Mouse (Mus musculus): ENCODE results near the gene Tex13a. TPM values are rescaled to one million over a fixed set of nuclear protein-coding genes. Genes with fewer than 3 reads are reported as not detected.

The Tex13a gene
- not detected in 2 replicates for polyA plus RNA-seq (2011; ENCODE audit: insufficient read length, low read depth, missing spikeins)

DNA sequence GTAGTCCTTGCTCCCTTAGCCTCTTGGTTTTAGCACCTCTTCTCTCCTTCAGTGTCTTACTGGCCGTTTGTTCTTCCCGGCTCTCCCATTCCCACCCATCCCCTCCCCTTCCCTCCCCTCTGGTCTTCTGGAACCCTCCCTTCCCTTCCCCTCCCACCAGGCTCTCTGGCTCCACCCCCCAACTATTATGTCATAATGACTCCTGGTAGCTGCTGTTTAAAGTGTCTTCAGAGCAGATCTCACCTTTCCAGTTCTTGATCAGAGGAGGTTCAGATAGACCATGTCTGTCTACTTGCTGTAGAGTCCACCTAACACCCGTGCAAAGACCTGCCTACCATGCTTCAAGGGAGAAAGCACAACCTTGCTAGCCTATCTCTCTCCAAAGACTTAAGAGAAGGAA lies at the start of gene Tex13a:
Gene Tex13a, minus strand, starts transcription at position 101 of the 400 bp plus-strand sequence.
- TF ChIP-seq CTCF (IDR thresholded peaks at IDR 0.05; ENCODE audit: borderline replicate concordance, insufficient read depth, low read length), result no peak
- no peak for TF ChIP-seq POLR2A (IDR thresholded peaks at IDR 0.05; ENCODE audit: low read depth, low read length)
- Histone ChIP-seq H3K27ac (ENCODE audit: insufficient read depth, low read length) (no peak within 1 kb of the TSS), H3K4me1 (ENCODE audit: control insufficient read depth, insufficient read depth, low read length) (no peaks in the 10 kb centered on the region), H3K4me3 (ENCODE audit: insufficient read depth, low read length) (no peak within 1 kb of the TSS)

DNA sequence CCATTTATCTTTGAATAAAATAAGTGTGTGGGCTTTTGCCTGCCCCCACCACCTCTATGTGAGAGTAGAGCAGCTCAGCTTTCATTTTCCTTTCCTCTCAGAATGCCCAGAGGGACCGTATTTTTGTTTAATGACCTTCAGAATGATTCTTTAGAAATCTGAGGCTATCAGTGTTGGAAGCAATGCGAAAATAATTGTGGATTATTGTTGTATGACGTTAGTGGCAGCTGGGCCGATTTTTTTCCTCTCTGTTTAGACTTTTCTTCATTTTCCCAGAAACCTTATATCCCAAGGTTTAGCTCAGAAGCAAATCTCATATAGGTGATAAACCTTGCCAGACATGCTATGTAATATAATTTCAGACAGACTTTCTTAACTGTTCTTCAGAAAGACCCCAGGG lies 25.2 kb upstream of the Tex13a start:
- no peak overlapping the region for H3K4me3 ChIP-seq (ENCODE audit: insufficient read depth, low read length)
- H3K27ac ChIP-seq (ENCODE audit: insufficient read depth, low read length), result no peak overlapping the region
- no peak for TF ChIP-seq POLR2A (IDR thresholded peaks at IDR 0.05; ENCODE audit: low read depth, low read length)
- no peak for TF ChIP-seq CTCF (IDR thresholded peaks at IDR 0.05; ENCODE audit: borderline replicate concordance, insufficient read depth, low read length)
- H3K4me1 ChIP-seq (ENCODE audit: control insufficient read depth, insufficient read depth, low read length), result no peaks in the 10 kb centered on the region

DNA sequence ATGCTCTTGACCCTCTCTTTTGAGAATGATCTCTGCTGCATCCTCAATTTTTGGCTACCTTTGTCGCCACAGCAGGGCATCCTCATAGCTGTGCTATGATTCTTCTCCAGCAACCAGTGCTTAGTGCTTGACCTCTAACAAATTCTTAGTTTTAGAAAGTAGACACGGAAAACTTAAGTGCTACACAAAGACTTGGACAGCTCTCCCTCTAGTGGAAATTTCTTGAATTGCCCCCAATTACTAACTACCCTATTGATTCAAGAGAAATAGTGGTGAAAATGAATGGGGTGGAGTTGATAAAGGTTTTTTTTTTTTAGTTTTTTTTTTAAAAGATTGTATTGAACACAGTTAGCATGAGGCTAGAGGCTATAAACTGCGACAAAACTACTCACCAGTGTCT lies 39.2 kb downstream of the Tex13a start:
- no peak overlapping the region for H3K4me3 ChIP-seq (ENCODE audit: insufficient read depth, low read length)
- H3K27ac ChIP-seq (ENCODE audit: insufficient read depth, low read length), result no peak overlapping the region
- no peaks in the 10 kb centered on the region for H3K4me1 ChIP-seq (ENCODE audit: control insufficient read depth, insufficient read depth, low read length)
- TF ChIP-seq CTCF (IDR thresholded peaks at IDR 0.05; ENCODE audit: borderline replicate concordance, insufficient read depth, low read length) (no peak), POLR2A (IDR thresholded peaks at IDR 0.05; ENCODE audit: low read depth, low read length) (no peak)

Measured in embryonic fibroblast, embryonic 13.5 days (primary cell).